Mouse (Mus musculus) layer of hippocampus, adult 6 months (tissue): ENCODE results near the gene 1700123K08Rik. TPM values are rescaled to one million over a fixed set of nuclear protein-coding genes. Genes with fewer than 3 reads are reported as not detected.

Experiments used
- long read RNA-seq, 2 experiments: library from polyadenylated mRNA; unstranded; transcript quantifications; one replicate each; pipeline ENCODE4 v2.0.0; 2019 to 2020
- microRNA-seq: library from miRNA; unstranded; fragments of <30 nt; microRNA quantifications from one replicate; pipeline ENCODE4 v1.2.0, GENCODE M21; 2020
- polyA plus RNA-seq: library from polyadenylated mRNA; unstranded; fragments of <200 nt; fragmentation: Nextera tagmentation; gene quantifications from 2 replicates; pipeline ENCODE4 v1.2.3, GENCODE M21; 2021

1700123K08Rik gene
- polyA plus RNA-seq: not detected in 2 replicates
- long read RNA-seq, experiment 1: 0 reads
- long read RNA-seq, experiment 2: 0 reads

GRCm38 (mm10) chr5:138564612-138565011 is at the start of gene 1700123K08Rik:
TSS of gene 1700123K08Rik (minus strand) at chr5:138564712.

Small RNA genes within 50 kb of the gene (microRNA-seq; reads per million reads assigned to microRNA genes)
- not detected for gene Gm24082

Other genes starting within 250 kb of the 1700123K08Rik start
- 0.18 and 0.26 TPM in 2 replicates for gene Pvrig, start 222.8 kb downstream of the 1700123K08Rik start, polyA plus RNA-seq
- gene Zfp157, start 123.2 kb downstream of the 1700123K08Rik start, polyA plus RNA-seq: 8.2 and 8.5 TPM in 2 replicates
- gene Zfp68, start 55.0 kb upstream of the 1700123K08Rik start, polyA plus RNA-seq: 22.9 and 24.4 TPM in 2 replicates
- gene A430033K04Rik, start 58.1 kb upstream of the 1700123K08Rik start, polyA plus RNA-seq: 7.0 and 8.7 TPM in 2 replicates
- 14.2 and 18.3 TPM in 2 replicates for gene Fam20c, start 189.8 kb upstream of the 1700123K08Rik start, polyA plus RNA-seq